Mouse (Mus musculus) spleen, adult 2 months (tissue): Measurements from ENCODE around the gene Umad1.

ENCODE experiments used
- CTCF ChIP-seq: fragments of 200-500 bp; IDR thresholded peaks from 2 replicates; pipeline ENCODE4 v1.5.1; 2011; ENCODE audit warnings: mild to moderate bottlenecking, inconsistent platforms; ENCODE audit not compliant: insufficient read depth, insufficient read length, insufficient replicate concordance; ENCODE audit errors: extremely low read depth
- POLR2A ChIP-seq: fragments of 200-500 bp; IDR thresholded peaks from 2 replicates; pipeline ENCODE4 v1.6.1; 2011; ENCODE audit warnings: low read depth, low read length, inconsistent platforms

- TF ChIP-seq POLR2A (no peak), CTCF (no peak)
These were observed 89.3 kb downstream of the Umad1 start for GRCm38 (mm10) chr6:8348344-8348743.
